Mouse (Mus musculus) CH12.LX (cell line): Measurements from ENCODE around the gene 8030411F24Rik.

Experiments used
- BHLHE40 ChIP-seq: IDR thresholded peaks from 2 replicates; pipeline ENCODE4 v1.6.1; 2011; ENCODE audit warnings: mild to moderate bottlenecking, low read depth, low read length, improper control_type of control experiment
- CTCF ChIP-seq, 2 experiments: IDR thresholded peaks in 1 of 2; conservative IDR thresholded peaks in 1 of 2; 2 replicates each; pipeline ENCODE4 v1.5.1; 2011 to 2012; ENCODE audit warnings: low read depth in 2 of 2, low read length in 2 of 2, improper control_type of control experiment in 1 of 2, inconsistent platforms in 1 of 2, mild to moderate bottlenecking in 1 of 2, moderate library complexity in 1 of 2
- E2F4 ChIP-seq: IDR thresholded peaks from 2 replicates; pipeline ENCODE4 v1.6.1; 2011; ENCODE audit warnings: low read depth, low read length, improper control_type of control experiment; ENCODE audit not compliant: insufficient replicate concordance
- EP300 ChIP-seq: IDR thresholded peaks from 2 replicates; pipeline ENCODE4 v1.6.1; 2011; ENCODE audit warnings: low read length, improper control_type of control experiment
- GABPA ChIP-seq: IDR thresholded peaks from 2 replicates; pipeline ENCODE4 v1.6.1; 2012; ENCODE audit warnings: low read depth, low read length, improper control_type of control experiment, inconsistent platforms; ENCODE audit not compliant: insufficient replicate concordance
- IRF4 ChIP-seq: IDR thresholded peaks from 2 replicates; pipeline ENCODE4 v1.6.1; 2014; ENCODE audit warnings: low read depth, mild to moderate bottlenecking, inconsistent platforms, low read length, improper control_type of control experiment
- MEF2A ChIP-seq: IDR thresholded peaks from 2 replicates; pipeline ENCODE4 v1.6.1; 2014; ENCODE audit warnings: low read depth, mild to moderate bottlenecking, inconsistent platforms, low read length, improper control_type of control experiment, borderline replicate concordance
- MXI1 ChIP-seq: IDR thresholded peaks from 2 replicates; pipeline ENCODE4 v1.6.1; 2011; ENCODE audit warnings: mild to moderate bottlenecking, low read depth, low read length, improper control_type of control experiment
- MYC ChIP-seq: IDR thresholded peaks from 2 replicates; pipeline ENCODE4 v1.6.1; 2011; ENCODE audit warnings: low read depth, mild to moderate bottlenecking, improper control_type of control experiment, low read length
- POLR2A ChIP-seq: IDR thresholded peaks from 2 replicates; pipeline ENCODE4 v1.6.1; 2011; ENCODE audit warnings: low read depth, mild to moderate bottlenecking, improper control_type of control experiment, low read length
- UBTF ChIP-seq: IDR thresholded peaks from 2 replicates; pipeline ENCODE4 v1.6.1; 2012; ENCODE audit warnings: low read depth, mild to moderate bottlenecking, inconsistent platforms, low read length, improper control_type of control experiment, moderate library complexity
- USF1 ChIP-seq: IDR thresholded peaks from 2 replicates; pipeline ENCODE4 v1.6.1; 2014; ENCODE audit warnings: low read depth, mild to moderate bottlenecking, inconsistent platforms, low read length, improper control_type of control experiment

- no peak for TF ChIP-seq USF1
- TF ChIP-seq POLR2A: no peak
- no peak for TF ChIP-seq GABPA
- TF ChIP-seq CTCF (conservative IDR thresholded peaks at IDR 0.05 in 1 of 2, IDR thresholded peaks at IDR 0.05 in 1 of 2; ENCODE audit: low read depth in 2 of 2, low read length in 2 of 2): no peak
- no peak for TF ChIP-seq MXI1
- no peak for TF ChIP-seq EP300
- TF ChIP-seq E2F4: no peak
- TF ChIP-seq UBTF: no peak
- TF ChIP-seq MYC: no peak
- TF ChIP-seq IRF4: no peak
- TF ChIP-seq MEF2A: no peak
- TF ChIP-seq BHLHE40: no peak
Observed at GRCm38 (mm10) chr2:148750058-148750457, 31.8 kb upstream of the 8030411F24Rik start, which contains the start of gene Cstl1.
